14 mouse cellular contexts compared by ENCODE assay signal in genomic region chr14:30865311-30865710, GRCm38 (mm10). TPM values are rescaled to one million over a fixed set of nuclear protein-coding genes. Genes with fewer than 3 reads are reported as not detected.
DNase-seq lines count a peak whose midpoint lies in the region; ATAC-seq and TF ChIP-seq lines count a peak whose summit lies in the region.
"Had no signal": no experiment of that assay in that cellular context is flagged by ENCODE, and none has a peak within 500 bp of the region (broad histone marks: within the 10 kb centered on the region; RNA-seq: fewer than 3 reads in every experiment).

No protein-coding gene starts in this region.

- H3K4me2 ChIP-seq in embryonic facial prominence, embryonic 11.5 days (ENCODE audit: low read depth, low read length) = no peak overlapping the region
- H3K4me2 ChIP-seq: hindbrain, embryonic 15.5 days; stomach, embryonic 15.5 days had no signal

- DNase-seq in embryonic facial prominence, embryonic 11.5 days (ENCODE audit: low spot score) = peak; percentile 25
- no peak for DNase-seq in embryonic facial prominence, embryonic 10.5 days (ENCODE audit: low spot score)
- peak; percentile 34 for DNase-seq in kidney, postnatal 10 days
- no peak for DNase-seq in kidney, adult 18-20 months
- DNase-seq in embryo, embryonic 11 days = peak; percentile 38
- no peak for DNase-seq in spleen, adult 12 weeks (ENCODE audit: low spot score)
- no peak for DNase-seq in gastrocnemius, postnatal 4 days (ENCODE audit: low spot score in 2 of 2)
- DNase-seq: adrenal gland, postnatal 14 days; gastrocnemius, postnatal 10 days had no signal

- H3ac ChIP-seq in C2C12 (ENCODE audit: control insufficient read depth, insufficient read length, low read depth) = no peak overlapping the region

- ATAC-seq in embryonic facial prominence, embryonic 11.5 days (replicated peaks; ENCODE audit: insufficient number of reproducible peaks, low FRiP score, low TSS enrichment, low read depth) = no peak
- ATAC-seq: CD4-positive, CD25-positive, alpha-beta regulatory T cell, adult 4 months had no signal

- no peaks in the 10 kb centered on the region for H3K4me1 ChIP-seq in embryonic facial prominence, embryonic 11.5 days (ENCODE audit: control insufficient read depth, insufficient read depth, low read length)
- peaks cover 12% of the 10 kb centered on the region for H3K4me1 ChIP-seq in embryonic facial prominence, embryonic 10.5 days
- H3K4me1 ChIP-seq: hindbrain, embryonic 15.5 days; midbrain, embryonic 10.5 days had no signal

- H3K27ac ChIP-seq in embryonic facial prominence, embryonic 11.5 days (replicated peaks; ENCODE audit: low read depth, low read length) = no peak overlapping the region
- H3K27ac ChIP-seq in embryonic facial prominence, embryonic 10.5 days (replicated peaks) = no peak overlapping the region
- H3K27ac ChIP-seq: hindbrain, embryonic 15.5 days; midbrain, embryonic 10.5 days; stomach, embryonic 15.5 days had no signal

- H3K79me3 ChIP-seq in C2C12 (ENCODE audit: low read depth) = no peaks in the 10 kb centered on the region

- no peaks in the 10 kb centered on the region for H3K9me3 ChIP-seq in embryonic facial prominence, embryonic 11.5 days (replicated peaks; ENCODE audit: control insufficient read depth, low read length)
- H3K9me3 ChIP-seq in embryonic facial prominence, embryonic 10.5 days = no peaks in the 10 kb centered on the region
- H3K9me3 ChIP-seq: hindbrain, embryonic 15.5 days; midbrain, embryonic 10.5 days; stomach, embryonic 15.5 days had no signal

- no peaks in the 10 kb centered on the region for H3K27me3 ChIP-seq in embryonic facial prominence, embryonic 11.5 days (ENCODE audit: control insufficient read depth, insufficient read depth, low read length)
- no peaks in the 10 kb centered on the region for H3K27me3 ChIP-seq in embryonic facial prominence, embryonic 10.5 days (replicated peaks; ENCODE audit: low read depth, poor library complexity, severe bottlenecking)
- H3K27me3 ChIP-seq in C2C12 (ENCODE audit: control insufficient read depth, insufficient read depth, insufficient read length) = no peaks in the 10 kb centered on the region
- H3K27me3 ChIP-seq: hindbrain, embryonic 15.5 days; stomach, embryonic 15.5 days had no signal

- 73% methylated on average over 3 of the region's 3 CpGs for WGBS in embryonic facial prominence, embryonic 11.5 days
- WGBS in embryonic facial prominence, embryonic 10.5 days = 78% methylated on average over 3 of the region's 3 CpGs

- TF ChIP-seq CTCF in C2C12 (IDR thresholded peaks at IDR 0.05; ENCODE audit: control insufficient read depth, insufficient read depth, insufficient read length) = peak; percentile 9

- H3K36me3 ChIP-seq in embryonic facial prominence, embryonic 11.5 days (replicated peaks; ENCODE audit: control insufficient read depth, insufficient read depth, low read depth, low read length) = no peaks in the 10 kb centered on the region
- peaks cover 40% of the 10 kb centered on the region for H3K36me3 ChIP-seq in embryonic facial prominence, embryonic 10.5 days (replicated peaks)
- peaks cover 21% of the 10 kb centered on the region for H3K36me3 ChIP-seq in C2C12 (ENCODE audit: control insufficient read depth, insufficient read depth)
- H3K36me3 ChIP-seq: stomach, embryonic 15.5 days had no signal

- H3K4me3 ChIP-seq in embryonic facial prominence, embryonic 11.5 days (ENCODE audit: low read depth, low read length) = no peak overlapping the region
- no peak overlapping the region for H3K4me3 ChIP-seq in embryonic facial prominence, embryonic 10.5 days
- no peak overlapping the region for H3K4me3 ChIP-seq in C2C12 (ENCODE audit: insufficient read depth, poor library complexity, severe bottlenecking)
- H3K4me3 ChIP-seq: hindbrain, embryonic 15.5 days; midbrain, embryonic 10.5 days; stomach, embryonic 15.5 days had no signal

- H3K79me2 ChIP-seq in C2C12 (ENCODE audit: control insufficient read depth, insufficient read depth) = no peaks in the 10 kb centered on the region

- no peak overlapping the region for H3K9ac ChIP-seq in embryonic facial prominence, embryonic 11.5 days (replicated peaks; ENCODE audit: low read length)
- H3K9ac ChIP-seq: hindbrain, embryonic 15.5 days; stomach, embryonic 15.5 days had no signal

TF ChIP-seq in C2C12, 6 proteins besides CTCF, POLR2A, EP300 and RAD21:
- no peak for TF ChIP-seq MAX (IDR thresholded peaks at IDR 0.05)
- TF ChIP-seq MYOD1 (IDR thresholded peaks at IDR 0.05; ENCODE audit: control insufficient read depth, insufficient read length, low read depth) = no peak
- TF ChIP-seq USF1 (IDR thresholded peaks at IDR 0.05; ENCODE audit: low read depth) = no peak
- TF ChIP-seq CEBPB (IDR thresholded peaks at IDR 0.05; ENCODE audit: low read depth) = no peak
- no peak for TF ChIP-seq MYOG (IDR thresholded peaks at IDR 0.05; ENCODE audit: control insufficient read depth, extremely low read depth, insufficient read length)
- no peak for TF ChIP-seq FOSL1 (IDR thresholded peaks at IDR 0.05; ENCODE audit: insufficient read depth, low read length, poor library complexity, severe bottlenecking)

RNA-seq across cellular contexts. Expression of gene Mustn1, which starts 13.7 kb away (rescaled TPM):
- 0.57 and 0.95 TPM in 2 replicates for polyA plus RNA-seq in embryonic facial prominence, embryonic 11.5 days (2014; fragmentation: Nextera tagmentation; extraction: Ambion mirVana)
- polyA plus RNA-seq in embryonic facial prominence, embryonic 10.5 days (2016; fragmentation: Nextera tagmentation; extraction: Ambion mirVana) = 0.52 and 0.67 TPM in 2 replicates
- 10.3 TPM for polyA plus RNA-seq in C2C12 (2012; fragmentation: generic; extraction: Trizol)
- total RNA-seq in gastrocnemius, postnatal 4 days (2021) = 100 to 1,000 TPM; 154 to 180 TPM

RNA-seq across cellular contexts. Expression of gene Itih4, which starts 21.0 kb away (rescaled TPM):
- not detected in 2 replicates for polyA plus RNA-seq in embryonic facial prominence, embryonic 11.5 days (2014; fragmentation: Nextera tagmentation; extraction: Ambion mirVana)
- polyA plus RNA-seq in embryonic facial prominence, embryonic 10.5 days (2016; fragmentation: Nextera tagmentation; extraction: Ambion mirVana) = not detected in 2 replicates
- 0.11 TPM for polyA plus RNA-seq in C2C12 (2012; fragmentation: generic; extraction: Trizol)
- 1 to 10 TPM in 1 of 2 experiments, under 1 TPM in 1; 0.86 to 4.6 TPM for total RNA-seq in gastrocnemius, postnatal 4 days (2021)
- polyA plus RNA-seq: CD4-positive, CD25-positive, alpha-beta regulatory T cell, adult 4 months; hindbrain, embryonic 15.5 days; midbrain, embryonic 10.5 days had no signal

RNA-seq across cellular contexts. Expression of gene Tmem110, which starts 39.9 kb away (rescaled TPM):
- 31.1 and 36.1 TPM in 2 replicates for polyA plus RNA-seq in embryonic facial prominence, embryonic 11.5 days (2014; fragmentation: Nextera tagmentation; extraction: Ambion mirVana)
- polyA plus RNA-seq in embryonic facial prominence, embryonic 10.5 days (2016; fragmentation: Nextera tagmentation; extraction: Ambion mirVana) = 29.5 and 30.2 TPM in 2 replicates
- 15.7 TPM for polyA plus RNA-seq in C2C12 (2012; fragmentation: generic; extraction: Trizol)
- total RNA-seq in gastrocnemius, postnatal 4 days (2021) = 10 to 100 TPM; 13.0 to 15.7 TPM

RNA-seq across cellular contexts. Expression of gene Itih3, which starts 58.2 kb away (rescaled TPM):
- 0.28 and 0.32 TPM in 2 replicates for polyA plus RNA-seq in embryonic facial prominence, embryonic 11.5 days (2014; fragmentation: Nextera tagmentation; extraction: Ambion mirVana)
- 0.36 TPM in 1 of 2 replicates, not detected in the other for polyA plus RNA-seq in embryonic facial prominence, embryonic 10.5 days (2016; fragmentation: Nextera tagmentation; extraction: Ambion mirVana)
- 0.01 TPM for polyA plus RNA-seq in C2C12 (2012; fragmentation: generic; extraction: Trizol)
- 1 to 10 TPM; 1.3 to 4.9 TPM for total RNA-seq in gastrocnemius, postnatal 4 days (2021)
- polyA plus RNA-seq: CD4-positive, CD25-positive, alpha-beta regulatory T cell, adult 4 months had no signal

Comparison
In these comparisons a context has a peak if more than half of its experiments do, and no peak if none do; other contexts are left out.
1. DNase-seq: peak in embryonic facial prominence, embryonic 11.5 days (single experiment), kidney, postnatal 10 days (single experiment) and embryo, embryonic 11 days (single experiment); none in embryonic facial prominence, embryonic 10.5 days (single experiment), kidney, adult 18-20 months (single experiment), spleen, adult 12 weeks (single experiment) and gastrocnemius, postnatal 4 days (0 of 2).